Mouse (Mus musculus) kidney, adult 2 months (tissue): ENCODE measurements around the gene Dach2.

Experiments used
- CTCF ChIP-seq: fragments of 200-500 bp; conservative IDR thresholded peaks from 2 replicates; pipeline ENCODE4 v1.5.1; 2011; ENCODE audit warnings: low read depth, mild to moderate bottlenecking, control low read depth, low read length, moderate library complexity, mixed read lengths; ENCODE audit not compliant: insufficient read depth, insufficient read length
- POLR2A ChIP-seq: fragments of 200-500 bp; IDR thresholded peaks from one replicate; pipeline ENCODE4 v1.6.1; 2011; ENCODE audit warnings: low read depth, low read length, control low read depth

GRCm38 (mm10) chrX:113712363-113712762, 415.1 kb downstream of the Dach2 start:
- TF ChIP-seq CTCF (no peak), POLR2A (no peak)
